Mouse (Mus musculus): ENCODE results near the gene Olfr741.

Olfr741 gene

DNA sequence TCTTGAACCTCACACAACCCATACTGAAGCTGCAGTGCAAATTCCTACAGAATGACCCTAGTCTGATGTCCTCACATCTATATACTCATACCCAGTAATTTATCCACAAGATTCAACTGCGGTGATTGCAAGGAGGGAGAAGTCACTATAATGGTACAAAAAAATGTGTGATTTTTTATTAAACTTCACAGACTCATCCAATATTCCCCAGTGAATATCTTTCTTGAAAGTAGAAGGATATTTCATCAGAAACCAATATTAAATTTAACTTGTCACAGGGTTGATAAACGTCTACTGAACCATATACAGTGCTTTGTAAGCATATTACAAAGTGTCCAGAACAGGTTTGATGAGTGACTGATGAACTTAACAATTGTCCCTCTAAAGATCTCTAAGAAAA, at the start of gene Olfr741:
Gene Olfr741 (plus strand): TSS at position 301 of the 400 bp plus-strand sequence.
- DNase-seq (ENCODE audit: low spot score in 2 of 2), result no peak

DNA sequence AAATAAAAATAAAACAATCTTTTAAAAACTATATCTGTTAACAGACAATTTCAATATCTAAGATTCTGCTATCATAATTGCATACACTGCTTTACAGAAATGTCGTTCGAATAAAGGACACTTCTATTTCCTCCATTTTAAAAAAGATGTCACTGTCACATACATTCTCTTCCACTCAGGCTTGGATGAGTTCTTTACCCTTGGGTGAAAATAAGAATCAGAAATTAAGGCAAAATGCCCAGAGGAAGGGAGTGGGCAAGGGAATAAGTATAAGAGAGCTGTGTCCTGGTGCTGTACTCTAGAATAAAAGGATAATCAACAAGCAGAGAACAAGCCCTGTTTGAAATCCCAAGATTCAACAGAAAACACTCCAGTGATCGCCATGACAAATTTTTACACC, 27.3 kb upstream of the Olfr741 start, which contains the start of gene Olfr740:
Gene Olfr740 (plus strand): TSS at position 301 of the 400 bp plus-strand sequence.
- no peak for DNase-seq (ENCODE audit: low spot score in 2 of 2)

DNA sequence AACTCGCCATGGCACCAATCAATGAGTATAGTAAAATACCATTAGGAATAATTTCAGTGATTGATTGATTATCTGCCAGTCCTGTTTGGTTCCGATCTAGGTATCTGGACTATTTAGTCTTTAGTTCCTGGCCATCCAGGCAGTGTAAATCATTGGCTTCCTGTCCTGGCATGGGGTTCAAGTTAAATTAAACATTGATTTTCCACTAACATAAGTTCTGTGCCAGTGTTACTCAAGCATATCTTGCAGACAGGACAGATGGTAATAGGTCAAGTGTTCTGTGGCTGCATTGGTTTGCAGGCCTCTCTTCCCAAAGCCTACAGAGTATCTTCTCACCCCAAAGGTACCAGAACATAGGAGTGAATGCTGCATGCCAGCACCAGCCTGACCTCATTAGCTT, 5.9 kb downstream of the Olfr741 start:
- DNase-seq (ENCODE audit: low spot score in 2 of 2), result no peak

DNA sequence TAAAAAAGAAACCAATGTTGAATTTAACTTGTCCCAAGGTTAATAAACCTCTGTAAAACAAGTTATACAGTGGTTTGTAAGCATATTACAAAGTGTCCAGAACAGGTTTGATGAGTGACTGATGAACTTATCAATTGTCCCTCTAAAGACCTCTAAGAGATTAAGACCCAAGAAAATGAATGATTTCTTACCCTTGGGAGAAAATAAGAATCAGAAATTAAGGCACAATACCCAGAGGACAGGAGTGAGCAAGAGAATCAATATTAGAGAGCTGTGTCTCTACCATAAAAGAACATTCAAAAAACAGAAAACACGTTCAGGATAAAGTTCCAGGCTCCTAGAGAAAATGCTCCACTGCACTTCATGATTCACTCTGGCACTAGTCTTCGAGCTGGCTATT, 30.8 kb downstream of the Olfr741 start, which contains the start of gene Olfr742:
Gene Olfr742 (plus strand): TSS at position 301 of the 400 bp plus-strand sequence.
- no peak for DNase-seq (ENCODE audit: low spot score in 2 of 2)

DNA sequence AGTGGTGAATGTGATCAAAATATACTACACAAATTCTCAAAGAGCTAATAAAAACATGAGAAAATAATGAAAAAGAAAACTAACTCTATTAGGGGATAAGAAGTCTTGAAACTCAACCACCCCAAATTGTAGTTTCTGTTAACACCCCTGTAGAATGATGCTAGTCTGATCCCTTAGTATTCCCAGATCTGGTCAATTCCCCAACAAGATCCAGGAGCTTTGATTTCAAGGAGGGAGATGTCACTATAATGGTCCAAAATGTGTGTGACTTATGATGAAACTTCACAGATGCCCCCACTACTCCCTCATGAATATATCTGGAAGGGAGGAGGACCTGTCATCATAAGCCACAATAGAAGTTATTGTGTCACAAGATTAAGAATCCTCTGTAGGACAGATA, 49.0 kb downstream of the Olfr741 start, which contains the start of gene Olfr743:
Gene Olfr743 (plus strand): TSS at position 301 of the 400 bp plus-strand sequence.
- no peak for DNase-seq (ENCODE audit: low spot score in 2 of 2)

Data from thymus, postnatal 10 days (tissue).